Mouse (Mus musculus) embryonic facial prominence, embryonic 14.5 days (tissue): ENCODE measurements around the gene Sost. TPM values are rescaled to one million over a fixed set of nuclear protein-coding genes. Genes with fewer than 3 reads are reported as not detected.

Experiments used
- ATAC-seq: fragments of 200-750 bp; cut with Nextera tagmentation; 2 replicates; pipeline ENCODE4 v1.8.0; 2017; ENCODE audit warnings: low read depth, moderate number of reproducible peaks, moderate TSS enrichment
- DNase-seq: peaks from one replicate; pipeline ENCODE4 v3.0.0-alpha.2; 2015; ENCODE audit warnings: low spot score
- H3K27ac ChIP-seq: fragments of 300-500 bp; sonication (generic); replicated peaks from 2 replicates; pipeline ENCODE4 v1.5.1; 2014; ENCODE audit warnings: low read depth, mild to moderate bottlenecking, low read length, moderate library complexity
- H3K27me3 ChIP-seq: fragments of 300-500 bp; sonication (generic); replicated peaks from 2 replicates; pipeline ENCODE4 v1.6.1; 2014; ENCODE audit warnings: low read length; ENCODE audit not compliant: control insufficient read depth, insufficient read depth
- H3K36me3 ChIP-seq: fragments of 300-500 bp; sonication (generic); 2 replicates; pipeline ENCODE4 v1.6.1; 2014; ENCODE audit warnings: low read length, mixed read lengths; ENCODE audit not compliant: control insufficient read depth, insufficient read depth
- H3K4me1 ChIP-seq: fragments of 300-500 bp; sonication (generic); 2 replicates; pipeline ENCODE4 v1.6.1; 2014; ENCODE audit warnings: antibody characterized with exemption, low read length; ENCODE audit not compliant: control insufficient read depth, insufficient read depth
- H3K4me2 ChIP-seq: fragments of 300-500 bp; sonication (generic); 2 replicates; pipeline ENCODE4 v1.6.1; 2014; ENCODE audit warnings: low read depth, mild to moderate bottlenecking, low read length, moderate library complexity, mixed read lengths
- H3K4me3 ChIP-seq: fragments of 300-500 bp; sonication (generic); 2 replicates; pipeline ENCODE4 v1.5.1; 2014; ENCODE audit warnings: low read depth, mild to moderate bottlenecking, low read length
- H3K9ac ChIP-seq: fragments of 300-500 bp; sonication (generic); 2 replicates; pipeline ENCODE4 v1.6.1; 2014; ENCODE audit warnings: low read depth, mild to moderate bottlenecking, low read length, moderate library complexity, mixed read lengths
- H3K9me3 ChIP-seq: fragments of 300-500 bp; sonication (generic); 2 replicates; pipeline ENCODE4 v1.6.1; 2016; ENCODE audit warnings: low read length; ENCODE audit not compliant: control insufficient read depth
- WGBS: fragments of 180-500 bp; shearing (Covaris S2); extraction: QIAGEN DNeasy Blood & Tissue Kit; methylation state at CpG from one replicate; pipeline ENCODE4 v1.1.7; 2014; 5-methylcytosine and 5-hydroxymethylcytosine counted together
- polyA plus RNA-seq: library from polyadenylated mRNA; unstranded; fragments of >200 nt; fragmentation: Nextera tagmentation; extraction: Ambion mirVana; gene quantifications from 2 replicates; pipeline ENCODE4 v1.2.1, GENCODE M21; 2014

Sost gene
- polyA plus RNA-seq, 1 experiment from 2014 or later = not detected

- DNase-seq (no peak), ATAC-seq (no peak)
- no peak overlapping the region for H3K4me2 ChIP-seq
- no peaks in the 10 kb centered on the region for H3K9me3 ChIP-seq
- 62% methylated on average over 3 of the region's 3 CpGs for WGBS
- no peaks in the 10 kb centered on the region for H3K4me1 ChIP-seq
- H3K27me3 ChIP-seq = peaks cover 4% of the 10 kb centered on the region; the same call in 1 of the 2 replicates
- H3K4me3 ChIP-seq = no peak overlapping the region
- no peak overlapping the region for H3K27ac ChIP-seq
- no peak overlapping the region for H3K9ac ChIP-seq
- H3K36me3 ChIP-seq = no peaks in the 10 kb centered on the region
These were observed 48.2 kb downstream of the Sost start for GRCm38 (mm10) chr11:101918609-101919008.

GRCm38 (mm10) chr11:101916772-101917171 lies 50.0 kb downstream of the Sost start:
- DNase-seq = no peak
- H3K4me1 ChIP-seq = no peaks in the 10 kb centered on the region
- ATAC-seq = no peak
- H3K27ac ChIP-seq = no peak overlapping the region
- no peak overlapping the region for H3K9ac ChIP-seq
- no peaks in the 10 kb centered on the region for H3K36me3 ChIP-seq
- 76% methylated on average over 3 of the region's 3 CpGs for WGBS
- no peak overlapping the region for H3K4me3 ChIP-seq
- H3K27me3 ChIP-seq = peaks cover 4% of the 10 kb centered on the region; the same call in 1 of the 2 replicates
- no peak overlapping the region for H3K4me2 ChIP-seq
- no peaks in the 10 kb centered on the region for H3K9me3 ChIP-seq

GRCm38 (mm10) chr11:101913591-101913990 lies 53.2 kb downstream of the Sost start:
- no peak for ATAC-seq
- Histone ChIP-seq H3K9me3 (no peaks in the 10 kb centered on the region), H3K9ac (no peak overlapping the region), H3K36me3 (no peaks in the 10 kb centered on the region), H3K27me3 (peaks cover 4% of the 10 kb centered on the region; the same call in 1 of the 2 replicates), H3K4me1 (no peaks in the 10 kb centered on the region), H3K27ac (no peak overlapping the region), H3K4me3 (no peak overlapping the region), H3K4me2 (no peak overlapping the region)
- DNase-seq = no peak
- 56% methylated on average over 8 of the region's 8 CpGs for WGBS

Other genes with a start within 250 kb of the Sost start
- 28.1 and 31.5 TPM in 2 replicates for gene Dhx8, start 234.1 kb downstream of the Sost start, polyA plus RNA-seq
- gene Etv4, start 181.6 kb downstream of the Sost start, polyA plus RNA-seq = 9.3 and 11.8 TPM in 2 replicates
- gene Meox1, start 72.6 kb downstream of the Sost start, polyA plus RNA-seq = 12.7 and 16.7 TPM in 2 replicates
- not detected in 2 replicates for gene Cfap97d1, start 17.3 kb upstream of the Sost start, polyA plus RNA-seq
- 33.3 and 38.3 TPM in 2 replicates for gene Dusp3, start 20.0 kb upstream of the Sost start, polyA plus RNA-seq
- gene Mpp3, start 61.4 kb upstream of the Sost start, polyA plus RNA-seq = 6.3 and 6.4 TPM in 2 replicates
- 0.70 and 0.85 TPM in 2 replicates for gene Cd300lg, start 74.5 kb upstream of the Sost start, polyA plus RNA-seq
- gene Mpp2, start 121.5 kb upstream of the Sost start, polyA plus RNA-seq = 7.6 and 8.4 TPM in 2 replicates
- gene Ppy, start 134.3 kb upstream of the Sost start, polyA plus RNA-seq = not detected in 2 replicates
- 0.58 and 0.90 TPM in 2 replicates for gene Pyy, start 140.8 kb upstream of the Sost start, polyA plus RNA-seq
- gene Nags, start 178.5 kb upstream of the Sost start, polyA plus RNA-seq = 0.28 and 0.49 TPM in 2 replicates
- 30.0 and 31.1 TPM in 2 replicates for gene Tmem101, start 189.4 kb upstream of the Sost start, polyA plus RNA-seq
- gene Lsm12, start 218.3 kb upstream of the Sost start, polyA plus RNA-seq = 92.9 and 98.4 TPM in 2 replicates
- gene G6pc3, start 222.6 kb upstream of the Sost start, polyA plus RNA-seq = 27.9 and 29.3 TPM in 2 replicates